In genomic region chr11:3628999-3629491, GRCm38 (mm10) we compare ENCODE assay signal across 8 mouse cellular contexts. TPM values are rescaled to one million over a fixed set of nuclear protein-coding genes. Genes with fewer than 3 reads are reported as not detected.
DNase-seq lines count a peak whose midpoint lies in the region; ATAC-seq lines count a peak whose summit lies in the region.

No protein-coding gene starts in this region.

- H3K4me2 ChIP-seq in forebrain, embryonic 11.5 days (ENCODE audit: low read depth, low read length, severe bottlenecking): peak overlapping the region; percentile 79
- peak overlapping the region; percentile 90 for H3K4me2 ChIP-seq in kidney, embryonic 14.5 days (replicated peaks; ENCODE audit: low read depth, low read length)
- H3K4me2 ChIP-seq in midbrain, embryonic 11.5 days: peak overlapping the region; percentile 72

- DNase-seq in kidney, adult 18-20 months: peak; percentile 27
- no peak for DNase-seq in kidney, postnatal 10 days
- DNase-seq in adrenal gland, adult 8-10 months: peak; percentile 8
- peak; percentile 55 for DNase-seq in forebrain, embryonic 11.5 days (ENCODE audit: low spot score)
- peak; percentile 92 for DNase-seq in midbrain, embryonic 11.5 days (ENCODE audit: low spot score, missing footprints)
- peak; percentile 15 for DNase-seq in testis, postnatal 14 days (ENCODE audit: low spot score)

- 1% methylated on average over 32 of the region's 32 CpGs for WGBS in forebrain, embryonic 11.5 days
- 1% methylated on average over 32 of the region's 32 CpGs for WGBS in kidney, embryonic 14.5 days
- whole genome bisulfite sequencing in midbrain, embryonic 11.5 days: under 1% methylated on average over 32 of the region's 32 CpGs

- no peaks in the 10 kb centered on the region for H3K4me1 ChIP-seq in forebrain, embryonic 11.5 days (replicated peaks; ENCODE audit: control insufficient read depth, insufficient read depth, low read length)
- H3K4me1 ChIP-seq in kidney, embryonic 14.5 days (ENCODE audit: control insufficient read depth, insufficient read depth, low read length): 0 out of 2 replicates have a peak, but pooled peaks cover 5% of the 10 kb centered on the region
- H3K4me1 ChIP-seq in midbrain, embryonic 11.5 days (ENCODE audit: control insufficient read depth, insufficient read depth, low read length): peaks cover 2% of the 10 kb centered on the region; the same call in 1 of the 2 replicates

- ATAC-seq in forebrain, embryonic 11.5 days (replicated peaks; ENCODE audit: low FRiP score): no peak
- peak; percentile 66 for ATAC-seq in kidney, embryonic 14.5 days (ENCODE audit: low FRiP score, low TSS enrichment)
- ATAC-seq in midbrain, embryonic 11.5 days (ENCODE audit: low FRiP score): peak; percentile 46; the same call in 1 of the 2 replicates
- no peak for ATAC-seq in activated CD4-positive, CD25-positive, alpha-beta regulatory T cell, adult 4 months

- H3K4me3 ChIP-seq in forebrain, embryonic 11.5 days (ENCODE audit: low read depth, low read length): peak overlapping the region; percentile 33
- H3K4me3 ChIP-seq in kidney, embryonic 14.5 days (ENCODE audit: low read length): peak overlapping the region; percentile 41
- peak overlapping the region; percentile 35 for H3K4me3 ChIP-seq in midbrain, embryonic 11.5 days (ENCODE audit: low read depth, low read length)

- peak overlapping the region; percentile 47 for H3K9ac ChIP-seq in forebrain, embryonic 11.5 days (ENCODE audit: low read length)
- H3K9ac ChIP-seq in kidney, embryonic 14.5 days (ENCODE audit: low read depth, low read length): peak overlapping the region; percentile 45; the same call in 1 of the 2 replicates
- peak overlapping the region; percentile 49; the same call in 1 of the 2 replicates for H3K9ac ChIP-seq in midbrain, embryonic 11.5 days (ENCODE audit: low read length)

- H3K27me3 ChIP-seq in forebrain, embryonic 11.5 days (ENCODE audit: control insufficient read depth, insufficient read depth, low read length): peaks cover 6% of the 10 kb centered on the region
- no peaks in the 10 kb centered on the region; the same call in 1 of the 2 replicates for H3K27me3 ChIP-seq in kidney, embryonic 14.5 days (ENCODE audit: control insufficient read depth, insufficient read depth, low read length)
- H3K27me3 ChIP-seq in midbrain, embryonic 11.5 days (ENCODE audit: control insufficient read depth, insufficient read depth, low read length): peaks cover 2% of the 10 kb centered on the region; the same call in 1 of the 2 replicates

- H3K9me3 ChIP-seq in forebrain, embryonic 11.5 days (ENCODE audit: control insufficient read depth, low read length): no peaks in the 10 kb centered on the region
- peaks cover 5% of the 10 kb centered on the region; the same call in 1 of the 2 replicates for H3K9me3 ChIP-seq in kidney, embryonic 14.5 days (ENCODE audit: control insufficient read depth, low read length)
- H3K9me3 ChIP-seq in midbrain, embryonic 11.5 days (ENCODE audit: control insufficient read depth, low read length): no peaks in the 10 kb centered on the region

- no peaks in the 10 kb centered on the region for H3K36me3 ChIP-seq in forebrain, embryonic 11.5 days (ENCODE audit: control insufficient read depth, insufficient read depth, low read length)
- H3K36me3 ChIP-seq in kidney, embryonic 14.5 days (ENCODE audit: control insufficient read depth, insufficient read depth, low read length): no peaks in the 10 kb centered on the region
- H3K36me3 ChIP-seq in midbrain, embryonic 11.5 days (ENCODE audit: control insufficient read depth, insufficient read depth, low read length): no peaks in the 10 kb centered on the region

- no peak overlapping the region for H3K27ac ChIP-seq in forebrain, embryonic 11.5 days (ENCODE audit: low read depth, low read length)
- H3K27ac ChIP-seq in kidney, embryonic 14.5 days (ENCODE audit: low read depth, low read length): no peak overlapping the region
- no peak overlapping the region for H3K27ac ChIP-seq in midbrain, embryonic 11.5 days (ENCODE audit: low read depth, low read length)

RNA-seq across cellular contexts. Expression of gene Morc2a, which starts 19.9 kb away (rescaled TPM):
- 10 to 100 TPM; 44.6 to 64.3 (median 51.3) TPM for total RNA-seq in adrenal gland, adult 8-10 months (2022)
- polyA plus RNA-seq in forebrain, embryonic 11.5 days (2014; fragmentation: Nextera tagmentation; extraction: Ambion mirVana): 33.4 and 33.9 TPM in 2 replicates
- polyA plus RNA-seq in kidney, embryonic 14.5 days (2014; fragmentation: Nextera tagmentation; extraction: Ambion mirVana): 18.2 and 23.7 TPM in 2 replicates
- 27.3 and 28.1 TPM in 2 replicates for polyA plus RNA-seq in midbrain, embryonic 11.5 days (2014; fragmentation: Nextera tagmentation; extraction: Ambion mirVana)
- polyA plus RNA-seq in activated CD4-positive, CD25-positive, alpha-beta regulatory T cell, adult 4 months (2017; shearing (Covaris generic)): 1 to 10 TPM; 6.5 to 7.8 TPM

Comparison
In these comparisons a context has a peak if more than half of its experiments do, and no peak if none do; other contexts are left out.
1. ATAC-seq: peak in kidney, embryonic 14.5 days (single experiment) and midbrain, embryonic 11.5 days (single experiment); none in forebrain, embryonic 11.5 days (single experiment) and activated CD4-positive, CD25-positive, alpha-beta regulatory T cell, adult 4 months (single experiment).
2. Peak in every context shown above with its lines, with median percentiles within 50 percentile points of each other: H3K4me2 ChIP-seq, H3K4me3 ChIP-seq and H3K9ac ChIP-seq.